Mouse (Mus musculus) cerebellum, adult 2 months (tissue): ENCODE results near the gene Man1c1. TPM values are rescaled to one million over a fixed set of nuclear protein-coding genes. Genes with fewer than 3 reads are reported as not detected.
A peak's percentile ranks its signal among the peaks of the same experiment; 100 is the strongest.

ENCODE experiments used
- DNase-seq, 2 experiments: peaks; one replicate each; pipeline ENCODE4 v3.0.0; 2021
- H3K27ac ChIP-seq: fragments of 200-500 bp; 2 replicates; pipeline ENCODE4 v1.5.1; 2012; ENCODE audit warnings: low read length, control low read depth, inconsistent platforms; ENCODE audit not compliant: insufficient read depth
- H3K27me3 ChIP-seq: fragments of 200-500 bp; 2 replicates; pipeline ENCODE4 v1.6.1; 2012; ENCODE audit warnings: inconsistent platforms, mild to moderate bottlenecking, low read length, moderate library complexity; ENCODE audit not compliant: control insufficient read depth, insufficient read depth
- H3K4me1 ChIP-seq: fragments of 200-500 bp; 2 replicates; pipeline ENCODE4 v1.6.1; 2011; ENCODE audit warnings: low read length; ENCODE audit not compliant: control insufficient read depth, insufficient read depth
- H3K4me3 ChIP-seq: fragments of 200-500 bp; replicated peaks from 2 replicates; pipeline ENCODE3; 2011; ENCODE audit warnings: mild to moderate bottlenecking, low read depth, low read length, control low read depth; ENCODE audit not compliant: insufficient read depth
- CTCF ChIP-seq: fragments of 200-500 bp; IDR thresholded peaks from 2 replicates; pipeline ENCODE4 v1.5.1; 2011; ENCODE audit warnings: low read depth, mild to moderate bottlenecking, control low read depth, low read length, moderate library complexity, borderline replicate concordance; ENCODE audit not compliant: insufficient read depth
- POLR2A ChIP-seq: fragments of 200-500 bp; IDR thresholded peaks from 2 replicates; pipeline ENCODE4 v1.6.1; 2011; ENCODE audit warnings: low read length, control low read depth, borderline replicate concordance; ENCODE audit not compliant: insufficient read depth
- WGBS: fragments of 180-500 bp; shearing (Covaris S2); methylation state at CpG from one replicate; pipeline ENCODE4 v1.1.7; 2018; 5-methylcytosine and 5-hydroxymethylcytosine counted together
- polyA plus RNA-seq: library from polyadenylated mRNA; depleted of rRNA; stranded (reverse); fragments of >200 nt; gene quantifications from 2 replicates; pipeline ENCODE4 v1.2.3, GENCODE M21; 2012

Gene Man1c1
- polyA plus RNA-seq, 1 experiment: 30.1 TPM

DNA sequence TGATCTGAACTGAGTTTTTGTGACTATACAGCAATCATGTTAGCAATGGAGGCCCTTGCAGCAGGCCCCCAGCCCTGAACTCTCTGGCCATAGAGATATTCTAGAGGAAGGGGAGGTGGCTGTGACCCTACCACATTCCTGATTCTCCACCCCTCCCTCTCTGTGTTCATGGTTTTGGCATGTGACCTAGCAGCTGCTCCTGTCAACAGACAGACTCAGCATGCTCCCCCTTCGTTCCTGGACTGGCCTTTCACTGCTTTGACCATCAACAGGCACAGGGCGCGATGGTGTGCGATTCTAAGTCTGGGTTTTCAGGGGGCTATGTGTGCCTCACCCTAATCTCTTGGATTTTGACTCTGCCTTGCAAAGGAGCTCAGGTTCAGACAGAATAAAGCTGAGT lies 86.3 kb downstream of the Man1c1 start:
- Histone ChIP-seq H3K27ac (no peak overlapping the region), H3K4me1 (peaks cover 32% of the 10 kb centered on the region), H3K27me3 (no peaks in the 10 kb centered on the region), H3K4me3 (no peak overlapping the region)
- 66% methylated on average over 4 of the region's 4 CpGs for WGBS
- no peak for TF ChIP-seq CTCF
- TF ChIP-seq POLR2A: no peak
- no peak for DNase-seq

- Histone ChIP-seq H3K4me1 (peaks cover 32% of the 10 kb centered on the region), H3K4me3 (no peak overlapping the region), H3K27me3 (no peaks in the 10 kb centered on the region), H3K27ac (no peak overlapping the region)
- WGBS: 83% methylated on average over 15 of the region's 15 CpGs
- TF ChIP-seq CTCF (no peak), POLR2A (no peak)
- DNase-seq: no peak
Measured at GRCm38 (mm10) chr4:134615929-134616625, 88.0 kb downstream of the Man1c1 start.

DNA sequence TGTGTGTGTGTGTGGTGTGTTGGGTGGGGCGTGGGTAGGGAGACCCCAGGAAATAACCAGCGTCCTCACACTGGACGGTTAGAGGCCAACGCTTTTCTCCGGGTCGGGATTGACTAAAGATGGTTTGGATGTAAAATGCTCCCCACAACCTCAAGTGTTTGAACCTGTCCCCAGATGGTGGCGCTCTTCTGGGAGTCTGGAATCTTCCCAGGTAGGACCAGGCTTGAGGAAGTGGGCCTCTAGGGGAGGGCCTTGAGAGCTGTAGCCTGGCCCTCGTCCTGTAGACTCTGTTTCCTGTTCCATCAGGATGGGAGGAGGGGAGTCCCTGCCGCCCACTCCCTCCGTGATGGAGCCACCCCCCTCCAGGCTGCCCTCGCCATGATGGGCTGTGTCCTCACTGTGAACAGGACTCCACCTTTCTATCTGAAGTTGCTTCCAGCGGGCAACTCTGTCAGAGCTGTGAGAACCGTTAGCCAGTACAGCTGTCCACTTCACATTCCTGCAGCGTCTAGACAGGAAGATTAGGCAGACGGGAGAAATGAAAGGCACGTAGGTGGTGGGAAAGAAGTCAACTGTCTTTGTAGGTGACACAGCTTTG lies 91.9 kb downstream of the Man1c1 start:
- WGBS: 60% methylated on average over 16 of the region's 16 CpGs
- no peak overlapping the region for H3K27ac ChIP-seq
- DNase-seq: no peak
- TF ChIP-seq CTCF: peak; percentile 6; the same call in 1 of the 2 replicates
- no peak for TF ChIP-seq POLR2A
- no peak overlapping the region for H3K4me3 ChIP-seq
- H3K4me1 ChIP-seq: peaks cover 38% of the 10 kb centered on the region
- H3K27me3 ChIP-seq: no peaks in the 10 kb centered on the region

GRCm38 (mm10) chr4:134610616-134611015 lies 93.5 kb downstream of the Man1c1 start:
- Histone ChIP-seq H3K27me3 (no peaks in the 10 kb centered on the region), H3K4me3 (no peak overlapping the region), H3K27ac (no peak overlapping the region), H3K4me1 (peaks cover 50% of the 10 kb centered on the region)
- peak in 1 of 2 experiments; percentile 47 for DNase-seq
- no peak for TF ChIP-seq POLR2A
- no peak for TF ChIP-seq CTCF
- 27% methylated on average over 3 of the region's 3 CpGs for WGBS

DNA sequence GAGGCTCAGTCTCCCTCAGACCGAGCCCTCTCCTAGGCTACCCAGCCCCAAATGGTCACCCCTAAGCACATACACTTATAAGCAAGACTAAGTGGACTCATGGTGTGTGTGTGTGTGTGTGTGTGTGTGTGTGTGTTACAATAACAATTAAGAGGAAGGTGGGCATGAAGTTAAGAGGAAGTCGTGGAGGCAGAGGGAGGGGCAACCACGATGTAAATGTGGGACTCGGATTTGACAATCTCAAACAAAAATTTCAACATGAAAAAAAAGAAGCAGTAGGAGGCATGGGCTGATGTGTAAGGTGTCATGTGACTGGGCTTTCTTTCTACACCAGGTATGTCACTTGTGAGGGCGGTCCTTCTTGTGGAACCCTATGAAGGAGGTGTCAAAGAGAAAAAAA lies 96.4 kb downstream of the Man1c1 start:
- no peak overlapping the region for H3K27ac ChIP-seq
- no peaks in the 10 kb centered on the region for H3K27me3 ChIP-seq
- peaks cover 44% of the 10 kb centered on the region for H3K4me1 ChIP-seq
- no peak overlapping the region for H3K4me3 ChIP-seq
- no peak for DNase-seq
- 83% methylated on average over 5 of the region's 5 CpGs for WGBS
- no peak for TF ChIP-seq POLR2A
- TF ChIP-seq CTCF: no peak

DNA sequence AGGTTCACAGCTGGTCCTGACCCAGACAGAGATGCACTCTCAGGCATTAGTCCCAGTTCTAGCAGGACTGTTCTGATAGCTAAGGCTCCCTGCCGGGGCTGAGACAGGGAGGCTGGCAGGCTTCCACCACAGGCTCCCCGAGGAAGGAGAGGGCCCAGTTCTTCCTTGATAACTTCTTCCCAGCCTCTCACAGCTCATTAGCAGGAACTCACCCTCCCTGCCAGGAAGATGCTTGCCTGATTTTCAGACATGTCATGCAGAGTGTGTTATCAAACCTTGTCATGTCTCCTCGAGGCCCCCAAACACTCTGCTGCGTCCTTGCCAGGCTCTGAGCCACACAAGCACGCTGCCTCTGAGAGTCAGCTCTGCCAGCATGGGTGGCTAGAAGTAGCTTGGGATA lies 98.0 kb downstream of the Man1c1 start:
- 8% methylated on average over 5 of the region's 5 CpGs for WGBS
- TF ChIP-seq POLR2A (no peak), CTCF (no peak)
- Histone ChIP-seq H3K4me1 (peaks cover 60% of the 10 kb centered on the region), H3K27ac (no peak overlapping the region), H3K27me3 (no peaks in the 10 kb centered on the region), H3K4me3 (no peak overlapping the region)
- DNase-seq: no peak

DNA sequence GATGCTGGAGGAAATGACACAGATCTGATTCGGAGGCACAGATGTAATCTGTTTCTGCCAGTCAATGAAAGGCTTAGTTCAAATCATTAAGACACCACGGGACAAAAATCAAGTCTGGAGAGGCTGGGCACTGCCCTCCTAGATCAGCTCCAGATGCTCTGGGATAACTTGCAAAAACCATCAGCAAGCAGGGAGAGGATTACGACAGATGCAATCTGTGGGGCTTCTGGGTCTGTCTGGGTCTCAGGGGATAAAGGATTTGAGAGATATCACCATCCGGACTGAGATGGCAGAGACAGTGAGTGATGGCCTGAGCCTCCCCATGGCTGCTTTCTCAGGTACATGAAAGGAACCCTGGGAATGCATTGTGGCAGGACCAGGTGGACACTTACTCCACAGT lies 99.6 kb downstream of the Man1c1 start:
- H3K27ac ChIP-seq: no peak overlapping the region
- no peak overlapping the region for H3K4me3 ChIP-seq
- 60% methylated on average over 4 of the region's 4 CpGs for whole genome bisulfite sequencing
- TF ChIP-seq CTCF: no peak
- no peak for TF ChIP-seq POLR2A
- no peak for DNase-seq
- no peaks in the 10 kb centered on the region for H3K27me3 ChIP-seq
- peaks cover 63% of the 10 kb centered on the region for H3K4me1 ChIP-seq

DNA sequence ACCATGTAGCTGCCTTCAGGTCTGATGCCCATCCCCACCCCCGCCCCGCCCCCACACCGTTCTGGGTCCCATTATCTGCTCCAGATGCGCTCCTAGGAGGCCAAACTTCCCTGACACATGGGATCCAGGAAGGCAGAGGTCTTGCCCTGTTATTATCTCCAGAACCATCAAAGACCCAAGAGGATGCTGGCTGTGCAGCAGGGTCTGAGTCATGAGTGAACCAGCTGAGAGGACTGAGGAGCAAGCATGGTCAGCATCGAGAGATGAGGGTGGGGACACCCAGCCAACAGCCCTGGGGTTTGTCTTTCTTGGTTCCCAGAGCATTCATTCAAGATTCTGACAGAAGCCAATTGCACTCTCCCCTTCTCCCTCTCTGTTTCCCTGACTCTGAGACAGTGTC lies 100.5 kb downstream of the Man1c1 start:
- H3K27me3 ChIP-seq: no peaks in the 10 kb centered on the region
- whole genome bisulfite sequencing: 56% methylated on average over 5 of the region's 5 CpGs
- no peak for DNase-seq
- no peak overlapping the region for H3K27ac ChIP-seq
- peaks cover 60% of the 10 kb centered on the region for H3K4me1 ChIP-seq
- no peak overlapping the region for H3K4me3 ChIP-seq
- no peak for TF ChIP-seq CTCF
- TF ChIP-seq POLR2A: no peak

- 61% methylated on average over 3 of the region's 3 CpGs for WGBS
- Histone ChIP-seq H3K27ac (no peak overlapping the region), H3K27me3 (no peaks in the 10 kb centered on the region), H3K4me1 (peaks cover 68% of the 10 kb centered on the region), H3K4me3 (no peak overlapping the region)
- no peak for TF ChIP-seq POLR2A
- TF ChIP-seq CTCF: no peak
- DNase-seq: no peak
Measured at GRCm38 (mm10) chr4:134602610-134603009, 101.5 kb downstream of the Man1c1 start.
